Mouse (Mus musculus): ENCODE results near the gene Aldh1b1.

Gene Aldh1b1

DNA sequence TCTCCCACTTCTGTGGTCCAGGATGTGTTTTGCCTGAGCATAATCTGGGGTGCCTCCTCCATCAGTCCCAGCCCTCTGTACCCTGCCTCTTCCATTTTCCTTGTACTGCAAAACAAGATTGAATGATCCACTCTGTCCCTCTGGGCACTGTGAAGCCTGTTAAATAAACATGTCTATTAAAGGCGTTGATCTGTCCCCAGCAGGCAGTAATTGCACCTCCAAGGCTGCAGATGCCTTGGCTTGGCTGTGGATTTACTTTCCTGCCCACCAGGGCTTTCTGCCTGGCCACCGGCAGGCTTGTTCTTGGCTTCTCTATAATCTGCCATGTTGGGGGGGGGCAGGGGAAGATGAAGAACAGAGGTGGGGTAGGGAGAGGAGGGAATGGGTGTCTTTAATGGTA is 12.9 kb upstream of the Aldh1b1 start:
- no peak for DNase-seq (ENCODE audit: low spot score)

DNA sequence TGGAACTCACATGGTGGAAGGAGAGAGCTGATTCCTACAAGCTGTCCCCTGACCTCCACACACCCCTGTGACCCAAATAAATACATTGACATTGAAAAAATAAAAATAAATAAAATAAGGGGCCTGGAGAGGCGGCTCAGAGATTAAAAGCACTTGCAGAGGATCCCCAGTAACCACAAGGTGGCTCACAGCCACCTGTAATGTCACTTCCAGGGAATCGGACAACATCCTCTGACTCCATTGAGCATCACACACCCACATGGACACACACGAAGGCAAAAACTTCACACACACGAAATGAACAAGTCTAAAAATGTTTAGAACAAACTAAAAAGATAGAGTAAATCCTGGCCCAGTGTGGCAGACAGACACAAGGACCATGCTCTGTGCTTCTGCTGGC is 12.1 kb upstream of the Aldh1b1 start:
- no peak for DNase-seq (ENCODE audit: low spot score)

DNA sequence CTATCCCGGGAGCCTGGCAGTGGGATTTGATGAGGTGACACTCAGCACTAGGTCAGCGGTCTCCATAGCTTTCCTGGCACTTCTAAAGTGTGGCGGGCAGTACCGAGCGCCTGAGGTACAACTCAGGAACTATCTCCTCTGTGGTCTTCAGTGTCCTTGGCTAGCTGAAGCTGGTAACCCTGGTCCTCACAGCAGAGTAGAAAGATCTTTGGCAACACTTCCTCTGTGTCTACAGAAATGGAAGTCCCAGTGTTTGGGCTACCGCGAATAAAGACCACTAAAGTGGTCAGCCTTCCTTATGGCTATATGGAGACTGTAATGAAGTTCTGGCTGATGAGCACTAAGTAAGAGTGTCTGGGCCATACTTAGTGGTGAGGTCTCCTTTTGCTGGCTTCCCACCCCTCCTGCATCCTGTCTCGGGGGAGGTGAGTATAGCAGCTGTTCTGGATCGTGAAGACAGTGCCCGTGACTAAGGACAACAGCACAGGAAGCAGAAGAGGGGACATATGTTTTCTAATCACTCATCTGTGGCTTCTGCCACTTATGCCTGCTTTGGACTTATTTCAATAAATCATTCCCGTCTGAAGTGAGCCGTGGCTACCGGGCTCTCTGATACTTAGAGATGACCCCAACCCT is 10.3 kb upstream of the Aldh1b1 start:
- DNase-seq (ENCODE audit: low spot score) = no peak

DNA sequence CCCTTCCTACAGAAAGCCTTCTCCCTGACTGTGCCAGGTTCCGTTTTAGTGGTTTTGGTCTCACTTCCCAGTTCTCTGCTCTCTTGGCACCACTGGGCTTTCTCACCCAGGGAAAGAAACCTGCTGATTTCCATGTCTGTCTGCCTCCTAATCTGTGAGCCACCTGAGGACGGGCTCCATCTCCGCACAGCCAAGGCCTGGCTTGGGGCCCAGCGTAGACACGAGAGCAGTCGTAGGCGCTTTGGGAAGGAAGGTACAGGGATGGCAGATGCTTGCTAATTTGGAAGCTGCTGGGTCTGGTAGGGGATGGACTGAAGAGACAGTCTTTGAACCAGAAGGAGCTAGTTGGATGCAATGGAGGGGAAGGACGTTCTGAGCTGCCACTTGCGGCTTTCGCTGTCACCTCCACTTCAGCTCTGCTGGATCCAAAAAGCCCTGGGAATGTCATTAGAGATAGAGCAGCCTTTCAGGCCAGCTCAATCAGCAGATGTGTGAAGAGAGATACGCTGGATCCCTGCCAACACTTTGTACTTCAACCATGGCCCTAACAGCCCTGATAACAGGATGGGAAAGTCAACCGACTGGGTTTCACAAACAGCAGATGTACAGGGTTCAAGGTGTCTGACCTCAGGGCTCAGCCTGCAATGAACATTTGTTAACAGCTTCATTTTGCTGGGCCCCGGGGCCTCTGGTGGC is 9.4 kb upstream of the Aldh1b1 start:
- no peak for DNase-seq (ENCODE audit: low spot score)

DNA sequence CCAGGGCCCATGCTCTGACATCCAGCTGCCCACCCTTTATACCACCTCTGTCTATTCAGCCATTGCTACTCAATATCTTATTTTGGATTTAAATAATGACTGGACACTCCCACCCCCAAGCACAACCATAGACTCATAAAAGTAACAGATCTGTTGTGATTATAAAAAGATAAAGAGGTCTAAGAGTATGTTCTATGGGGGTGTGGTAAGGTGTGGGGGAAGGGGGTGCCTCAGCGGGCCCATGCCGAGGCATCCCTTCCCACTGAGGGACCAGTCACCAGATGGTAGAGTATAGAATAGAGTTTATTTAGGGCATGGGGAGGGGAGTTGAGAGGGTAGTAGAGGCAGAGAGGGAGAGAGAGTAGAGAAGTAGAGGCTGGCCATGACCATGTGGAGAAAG is 8.8 kb upstream of the Aldh1b1 start:
- no peak for DNase-seq (ENCODE audit: low spot score)

DNA sequence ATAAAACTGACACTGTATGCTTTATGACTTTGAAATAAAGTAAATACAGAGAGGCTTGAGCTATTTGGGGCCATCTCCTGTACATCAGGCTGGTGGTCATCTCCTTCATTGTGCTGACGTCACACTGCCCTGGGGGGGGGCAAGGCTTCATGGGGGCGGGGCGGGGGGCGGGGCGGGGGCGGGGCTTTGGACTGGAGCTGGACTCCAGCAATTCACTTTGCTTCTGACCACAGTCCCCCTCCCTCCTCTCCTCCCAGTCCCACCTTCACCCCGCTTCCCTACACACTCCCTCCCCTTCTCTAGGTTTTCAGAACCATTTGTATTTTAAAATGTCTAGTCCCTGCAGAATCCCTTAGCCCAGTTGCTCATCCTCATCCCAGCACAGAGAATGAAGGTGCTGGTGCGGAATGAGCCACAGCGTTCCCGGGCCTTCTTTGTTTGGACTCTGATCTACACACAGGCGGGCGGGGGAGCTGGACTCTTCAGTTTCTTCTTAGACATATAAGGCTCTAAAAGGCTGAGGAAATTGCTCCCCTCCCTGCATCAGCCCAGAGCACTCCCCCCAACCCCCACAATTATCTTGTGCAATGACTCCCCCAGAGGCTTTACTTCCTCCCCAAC is 3.5 kb upstream of the Aldh1b1 start:
- DNase-seq (ENCODE audit: low spot score) = no peak

DNA sequence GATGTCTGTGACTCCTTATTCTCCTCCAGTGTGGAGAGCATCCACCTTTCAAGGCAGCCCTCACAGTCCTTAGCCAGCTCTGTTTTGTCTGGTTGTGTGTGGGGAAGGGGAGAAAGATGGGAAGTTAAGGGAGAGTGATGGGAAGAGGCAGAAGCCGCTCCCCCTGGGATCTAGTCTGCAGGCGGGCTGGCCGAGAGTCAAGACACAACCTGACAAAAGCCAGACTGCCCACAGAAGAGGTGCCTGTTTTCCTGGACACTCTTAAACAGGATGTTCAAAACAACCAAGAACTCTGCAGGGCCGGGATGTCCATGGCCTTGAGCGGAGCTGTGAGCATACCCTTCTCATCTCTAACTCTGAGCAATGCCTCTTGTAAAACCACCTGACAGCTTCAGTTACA is 2.1 kb upstream of the Aldh1b1 start:
- no peak for DNase-seq (ENCODE audit: low spot score)

DNA sequence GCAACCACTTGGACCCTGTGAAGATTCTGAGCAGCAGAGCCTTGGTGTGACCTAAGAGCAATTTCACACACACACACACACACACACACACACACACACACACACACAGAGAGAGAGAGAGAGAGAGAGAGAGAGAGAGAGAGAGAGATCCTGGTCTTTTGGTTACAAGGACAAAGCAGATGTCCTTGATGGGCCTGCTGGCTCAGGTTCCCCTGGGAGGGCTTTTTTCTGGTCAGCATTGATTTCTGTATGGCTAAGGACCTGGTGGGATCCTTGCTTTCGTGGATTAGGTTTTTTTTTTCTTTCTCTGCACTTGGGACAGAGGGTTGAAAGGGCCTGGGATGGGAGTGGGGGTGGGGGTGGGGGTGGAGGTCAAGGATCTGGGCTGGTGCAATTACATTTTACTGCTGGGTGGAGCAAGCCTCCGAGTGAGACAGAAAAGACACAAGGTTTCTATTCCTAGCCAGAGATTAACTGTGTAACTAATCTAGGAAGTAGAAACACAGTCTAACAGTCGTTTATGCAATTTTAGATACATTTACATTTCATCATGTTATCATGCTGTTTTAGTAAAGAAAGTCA is 1.2 kb downstream of the Aldh1b1 start:
- no peak for DNase-seq (ENCODE audit: low spot score)

DNA sequence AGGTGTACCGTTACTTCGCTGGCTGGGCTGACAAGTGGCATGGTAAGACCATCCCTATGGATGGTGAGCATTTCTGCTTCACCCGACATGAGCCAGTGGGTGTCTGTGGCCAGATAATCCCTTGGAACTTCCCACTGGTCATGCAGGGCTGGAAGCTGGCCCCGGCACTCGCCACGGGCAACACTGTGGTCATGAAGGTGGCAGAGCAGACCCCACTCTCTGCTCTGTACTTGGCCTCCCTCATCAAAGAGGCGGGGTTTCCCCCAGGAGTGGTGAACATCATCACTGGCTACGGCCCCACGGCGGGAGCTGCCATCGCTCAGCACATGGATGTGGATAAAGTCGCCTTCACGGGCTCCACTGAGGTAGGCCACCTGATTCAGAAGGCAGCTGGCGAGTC is 4.1 kb downstream of the Aldh1b1 start:
- DNase-seq (ENCODE audit: low spot score) = no peak

DNA sequence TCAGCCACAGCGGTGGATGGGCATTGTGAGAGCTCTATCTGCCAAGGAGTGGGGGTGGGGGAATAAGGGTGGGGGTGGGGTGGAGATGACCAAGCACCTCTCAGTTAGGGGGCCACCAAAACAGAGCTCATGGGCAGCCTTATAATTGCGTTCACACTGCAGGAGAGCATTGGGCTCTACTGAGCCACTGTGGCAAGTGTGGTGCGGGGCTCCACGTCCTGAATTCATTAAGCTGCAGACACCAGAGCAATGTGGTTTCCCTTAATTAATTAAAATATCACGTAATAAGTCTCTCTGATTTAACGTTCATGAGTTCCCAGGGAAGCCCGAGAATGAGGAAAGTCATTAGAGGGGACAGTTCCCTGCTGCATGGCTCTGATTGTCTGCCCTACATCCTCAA is 9.2 kb downstream of the Aldh1b1 start:
- no peak for DNase-seq (ENCODE audit: low spot score)

DNA sequence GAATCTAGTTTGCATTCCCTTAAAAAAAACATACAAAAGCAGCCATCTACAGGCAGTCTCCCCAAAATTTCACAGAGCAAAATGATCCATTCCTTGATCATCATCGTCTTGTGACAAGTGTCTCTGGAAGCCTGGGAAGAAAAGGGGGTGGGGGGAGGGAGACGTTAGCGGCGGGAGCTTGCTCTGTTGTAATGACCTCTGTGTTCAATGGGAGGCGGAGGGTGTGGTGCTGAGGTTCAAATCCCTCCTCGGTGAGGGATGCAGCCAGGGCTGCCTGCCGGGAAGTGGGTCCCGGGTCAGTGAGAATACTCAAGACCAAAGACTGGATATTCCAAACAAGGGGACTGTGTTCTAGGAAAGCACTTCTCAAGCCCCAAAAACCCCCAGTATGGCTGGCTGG is 12.4 kb downstream of the Aldh1b1 start:
- DNase-seq (ENCODE audit: low spot score) = no peak

DNA sequence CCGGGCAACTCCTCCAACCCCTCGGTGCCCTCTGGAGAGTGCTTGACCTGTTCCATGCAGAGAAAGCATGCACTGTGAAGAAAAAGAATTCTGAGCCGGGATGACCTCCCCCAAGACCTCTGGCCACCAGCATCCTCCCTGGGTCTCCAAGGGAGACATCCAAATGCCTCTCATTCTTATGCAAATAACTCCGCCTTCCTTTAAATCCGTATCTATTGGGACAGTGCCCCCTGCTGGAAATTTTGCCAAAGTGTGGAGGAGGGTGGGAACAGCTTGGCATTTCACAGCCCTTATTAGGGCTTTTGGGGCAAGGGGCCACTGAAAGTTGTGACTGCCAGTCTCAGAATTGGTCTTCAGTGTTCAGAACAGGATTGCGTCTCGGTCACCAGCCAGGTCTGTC is 16.7 kb downstream of the Aldh1b1 start:
- DNase-seq (ENCODE audit: low spot score) = no peak

DNA sequence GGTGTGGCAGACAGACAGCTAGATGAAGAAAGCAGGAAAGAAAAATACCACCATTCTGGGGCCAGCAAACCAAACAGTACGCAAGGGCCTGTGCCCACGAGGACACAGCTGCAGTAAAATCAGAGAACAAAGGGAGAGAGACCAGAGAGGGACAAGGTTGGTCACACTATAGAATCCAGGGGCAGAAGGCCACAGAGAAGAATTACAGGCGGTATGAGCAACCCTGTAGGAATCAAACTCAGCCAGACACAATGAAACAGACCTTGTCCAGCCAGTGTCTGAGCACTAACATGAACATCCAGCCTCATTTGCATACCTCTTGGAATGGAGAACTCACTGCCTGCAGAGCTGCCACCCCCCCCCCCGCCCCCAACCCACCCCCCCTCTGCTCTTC is 20.0 kb downstream of the Aldh1b1 start:
- DNase-seq (ENCODE audit: low spot score) = no peak

DNA sequence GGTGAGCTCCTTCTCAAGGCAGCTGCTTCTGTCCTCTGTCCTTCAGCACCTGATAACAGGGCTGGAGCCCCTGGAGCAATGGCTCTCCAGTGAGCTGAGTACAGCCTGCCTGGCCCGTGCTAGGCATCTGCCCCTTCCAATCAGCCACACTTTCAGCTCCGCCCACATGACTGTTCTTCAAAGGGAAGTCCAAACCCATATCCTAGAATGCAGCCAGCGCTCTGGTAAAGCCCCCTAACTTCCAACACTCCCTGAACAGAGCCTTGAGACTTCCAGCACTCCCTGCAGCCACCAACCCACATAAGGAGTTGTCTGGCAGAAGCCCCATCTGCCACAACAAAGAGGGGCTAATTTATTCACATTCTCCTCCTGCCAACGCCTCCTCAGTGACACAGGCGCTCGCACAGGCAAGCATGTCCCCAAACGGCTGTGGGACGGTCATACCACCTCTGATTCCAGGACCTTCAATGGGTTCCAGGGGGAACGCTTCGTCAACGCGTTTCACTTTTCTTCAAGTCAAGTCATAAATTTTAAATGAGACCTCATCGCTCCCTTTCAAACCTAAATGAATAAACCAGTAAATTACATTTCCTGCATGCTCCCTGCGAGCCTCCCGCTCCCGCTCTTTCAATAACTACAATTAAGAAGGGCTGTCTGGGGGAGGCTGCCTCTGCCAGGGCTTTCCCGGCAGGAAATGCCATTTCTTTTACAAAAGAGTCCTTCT is 20.5 kb downstream of the Aldh1b1 start:
- DNase-seq (ENCODE audit: low spot score) = no peak

DNA sequence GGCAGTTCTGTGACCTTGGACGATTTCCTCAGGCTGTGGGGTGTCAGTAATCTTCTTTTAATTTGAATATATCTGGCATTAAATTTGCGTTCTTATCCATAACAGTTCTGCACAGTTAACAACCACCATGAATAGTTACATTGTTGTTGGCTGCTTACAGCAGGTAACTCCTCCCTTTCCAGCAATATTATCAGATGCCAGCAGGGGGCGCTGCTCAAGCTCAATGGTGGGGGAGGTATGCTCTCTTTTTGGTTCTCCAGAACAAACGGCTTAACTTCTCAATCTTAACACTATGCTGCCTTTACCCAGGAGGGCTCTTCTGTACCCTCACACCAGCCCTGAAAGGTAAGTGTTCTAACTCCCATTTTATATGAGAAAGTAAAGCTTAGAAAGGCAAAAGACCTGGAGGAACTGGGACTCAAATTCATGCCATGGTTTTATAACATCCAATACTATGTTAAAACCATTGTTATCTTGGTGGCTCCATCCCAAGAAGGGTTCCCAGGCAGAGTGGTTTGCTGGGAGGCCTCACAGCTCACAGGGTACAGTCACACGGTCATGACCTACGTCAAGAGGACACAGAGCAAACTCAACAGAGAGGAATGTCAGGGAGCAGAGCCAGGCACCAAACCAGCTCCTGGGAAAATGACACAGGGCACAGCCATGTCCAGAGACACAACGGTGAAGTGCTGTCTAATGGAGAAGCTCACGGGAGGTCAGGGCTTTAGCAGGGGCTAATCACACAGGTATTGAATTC is 21.4 kb downstream of the Aldh1b1 start:
- DNase-seq (ENCODE audit: low spot score) = peak; percentile 10

DNA sequence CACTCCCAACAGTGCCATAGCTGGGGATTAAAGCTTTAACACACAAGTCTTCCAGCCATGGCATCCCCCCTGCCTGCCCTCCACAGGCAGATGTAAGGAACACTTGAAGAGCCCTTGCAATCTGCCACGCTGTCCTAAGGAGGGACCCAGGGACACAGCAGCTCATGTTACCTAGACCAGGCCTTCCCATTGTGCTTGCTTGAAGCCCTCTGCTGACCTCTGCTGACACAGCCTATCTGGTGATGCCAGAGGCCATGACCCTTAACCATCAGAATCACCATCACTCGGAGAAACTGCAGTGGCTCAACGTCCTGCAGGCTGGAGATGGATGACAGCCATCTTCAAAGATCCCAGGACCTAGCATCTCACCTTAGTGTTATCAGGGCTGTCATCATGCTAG is 23.2 kb downstream of the Aldh1b1 start:
- no peak for DNase-seq (ENCODE audit: low spot score)

DNA sequence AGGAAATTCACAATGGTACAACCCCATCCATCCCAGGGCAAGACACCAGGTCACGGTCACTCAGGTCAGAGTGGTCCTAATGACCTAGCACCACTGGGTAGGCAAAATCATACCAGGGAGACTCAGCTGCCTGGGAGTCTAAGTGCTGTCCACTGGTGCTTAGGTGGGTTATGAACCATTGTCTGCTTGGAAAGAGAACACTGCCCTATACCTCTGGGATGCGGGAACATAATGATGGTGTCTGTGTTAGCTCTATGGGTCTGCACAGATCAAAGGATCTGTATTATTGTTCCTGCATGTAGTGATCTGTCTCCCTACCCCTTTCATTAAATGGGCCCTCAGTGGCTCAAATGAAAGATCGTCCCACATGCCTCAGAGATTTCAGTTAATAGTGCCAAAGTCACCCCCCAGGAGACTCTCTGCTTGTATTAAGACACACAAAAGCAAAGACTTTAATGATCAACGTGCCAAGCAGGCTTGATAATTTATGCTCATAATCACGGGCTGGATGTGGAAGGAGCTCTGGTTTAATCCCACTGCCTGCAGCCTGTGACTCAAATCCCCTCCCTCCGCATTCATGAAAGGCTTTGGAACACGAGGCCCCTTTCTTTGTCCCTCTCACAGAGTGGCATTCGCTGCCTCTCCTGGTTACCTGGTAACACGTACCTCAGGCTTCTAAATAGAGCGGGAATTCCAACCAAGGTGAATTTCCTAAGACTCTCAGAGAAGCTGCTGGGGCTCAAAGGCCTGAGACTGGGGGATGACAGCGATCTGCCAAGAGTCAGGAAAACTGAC is 24.2 kb downstream of the Aldh1b1 start:
- no peak for DNase-seq (ENCODE audit: low spot score)

DNA sequence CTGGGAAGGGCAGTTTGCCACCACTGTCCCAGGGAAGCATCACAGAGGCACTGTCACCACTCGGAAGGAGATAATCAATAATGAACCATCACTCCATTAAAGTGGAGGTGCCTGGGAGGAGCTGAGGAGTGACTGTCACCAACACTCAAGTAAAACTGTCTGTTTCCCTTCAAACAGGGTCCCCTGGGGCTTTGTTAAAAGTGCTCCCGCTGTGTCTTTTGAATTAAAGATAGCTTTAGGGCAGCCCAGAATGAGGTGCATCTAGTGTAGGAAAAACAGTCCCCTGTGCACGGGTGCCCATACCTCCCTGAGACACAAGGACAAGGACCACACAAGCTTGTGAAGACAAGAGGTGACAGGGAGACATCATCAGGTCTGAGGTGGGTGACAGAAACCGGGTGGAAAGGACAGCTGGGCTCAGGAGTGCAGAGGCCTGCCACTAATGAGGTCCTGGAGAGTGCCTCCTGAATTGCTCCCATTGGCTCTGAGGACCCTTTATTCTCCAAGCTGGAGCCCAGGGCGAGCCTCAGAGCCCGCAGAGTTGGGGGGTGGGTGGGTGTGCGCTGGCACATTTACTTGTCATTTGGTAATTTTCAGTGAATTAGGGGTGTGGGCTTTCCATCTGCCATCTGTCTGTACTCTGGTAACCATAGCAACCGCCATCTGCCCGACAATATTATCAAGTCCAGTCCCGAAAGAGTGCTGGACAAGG is 25.4 kb downstream of the Aldh1b1 start:
- no peak for DNase-seq (ENCODE audit: low spot score)

DNA sequence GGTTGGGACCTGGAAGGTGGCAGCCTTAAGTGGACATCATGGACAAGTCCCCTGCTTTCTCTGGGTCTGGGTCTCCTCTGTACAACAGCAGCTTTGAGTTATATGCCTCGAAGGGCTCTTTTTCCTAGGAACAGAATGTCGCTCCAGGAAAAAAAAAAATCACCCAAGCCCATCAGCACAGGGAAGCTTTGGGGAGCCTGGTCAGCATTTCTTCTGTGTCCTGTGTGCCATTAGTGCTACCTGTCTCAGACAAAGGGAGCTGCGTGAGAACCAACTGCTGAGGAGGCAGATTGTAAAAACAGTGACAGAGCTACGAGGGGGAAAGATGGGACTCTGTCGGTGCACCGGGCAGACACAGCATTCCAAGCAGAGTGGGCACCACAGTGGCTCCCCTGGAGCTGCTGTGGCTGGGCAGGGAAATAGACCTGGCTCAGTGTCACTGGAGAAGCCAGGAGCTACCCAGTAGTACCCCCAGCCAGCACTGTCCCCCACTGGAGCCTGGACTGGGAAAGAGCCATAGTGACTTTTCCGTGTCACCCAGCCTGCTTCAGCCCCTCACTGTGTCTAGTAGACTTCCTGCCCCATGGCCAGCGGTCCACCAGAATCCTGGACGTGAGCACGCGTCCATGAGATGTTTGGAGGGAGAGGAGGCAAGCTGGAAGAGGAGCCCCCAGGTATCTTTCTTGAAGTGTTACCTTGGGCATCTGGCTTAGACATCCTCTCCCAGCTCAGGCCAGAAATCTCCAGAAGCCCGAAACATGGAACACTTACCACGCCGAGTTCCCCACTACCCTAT is 26.1 kb downstream of the Aldh1b1 start:
- DNase-seq (ENCODE audit: low spot score) = no peak
